Mouse (Mus musculus) midbrain, embryonic 11.5 days (tissue): Measurements from ENCODE around the gene Exoc6b. TPM values are rescaled to one million over a fixed set of nuclear protein-coding genes. Genes with fewer than 3 reads are reported as not detected.

Experiments
- ATAC-seq: fragments of 200-750 bp; cut with Nextera tagmentation; 2 replicates; pipeline ENCODE4 v1.8.0; 2017; ENCODE audit warnings: moderate TSS enrichment, moderate library complexity; ENCODE audit not compliant: low FRiP score
- DNase-seq: peaks from one replicate; pipeline ENCODE4 v3.0.0; 2015; ENCODE audit warnings: low spot score; ENCODE audit errors: missing footprints
- H3K27ac ChIP-seq: fragments of 300-500 bp; sonication (generic); 2 replicates; pipeline ENCODE4 v1.5.1; 2014; ENCODE audit warnings: low read depth, low read length
- H3K27me3 ChIP-seq: fragments of 300-500 bp; sonication (generic); 2 replicates; pipeline ENCODE4 v1.6.1; 2014; ENCODE audit warnings: mild to moderate bottlenecking, low read length, moderate library complexity, mixed read lengths; ENCODE audit not compliant: control insufficient read depth, insufficient read depth
- H3K36me3 ChIP-seq: fragments of 300-500 bp; sonication (generic); 2 replicates; pipeline ENCODE4 v1.6.1; 2014; ENCODE audit warnings: mild to moderate bottlenecking, low read length, moderate library complexity, mixed read lengths; ENCODE audit not compliant: control insufficient read depth, insufficient read depth
- H3K4me1 ChIP-seq: fragments of 300-500 bp; sonication (generic); 2 replicates; pipeline ENCODE4 v1.6.1; 2014; ENCODE audit warnings: low read length; ENCODE audit not compliant: control insufficient read depth, insufficient read depth
- H3K4me2 ChIP-seq: fragments of 300-500 bp; sonication (generic); 2 replicates; pipeline ENCODE4 v1.6.1; 2014; ENCODE audit warnings: mild to moderate bottlenecking, moderate library complexity
- H3K4me3 ChIP-seq: fragments of 300-500 bp; sonication (generic); 2 replicates; pipeline ENCODE4 v1.5.1; 2014; ENCODE audit warnings: low read depth, low read length
- H3K9ac ChIP-seq: fragments of 300-500 bp; sonication (generic); 2 replicates; pipeline ENCODE4 v1.6.1; 2014; ENCODE audit warnings: low read length
- H3K9me3 ChIP-seq: fragments of 300-500 bp; sonication (generic); 2 replicates; pipeline ENCODE4 v1.6.1; 2016; ENCODE audit warnings: low read length; ENCODE audit not compliant: control insufficient read depth
- WGBS: fragments of 180-500 bp; shearing (Covaris S2); extraction: QIAGEN DNeasy Blood & Tissue Kit; methylation state at CpG from one replicate; pipeline ENCODE4 v1.1.7; 2014; 5-methylcytosine and 5-hydroxymethylcytosine counted together
- polyA plus RNA-seq: library from polyadenylated mRNA; unstranded; fragments of >200 nt; fragmentation: Nextera tagmentation; extraction: Ambion mirVana; gene quantifications from 2 replicates; pipeline ENCODE4 v1.2.1, GENCODE M21; 2014

Gene Exoc6b
- polyA plus RNA-seq, 1 experiment from 2014 or later = 32.0 TPM

- Histone ChIP-seq H3K4me1 (peaks cover 7% of the 10 kb centered on the region; the same call in 1 of the 2 replicates), H3K36me3 (no peaks in the 10 kb centered on the region), H3K27ac (no peak overlapping the region), H3K9me3 (no peaks in the 10 kb centered on the region), H3K4me3 (no peak overlapping the region), H3K4me2 (no peak overlapping the region), H3K9ac (no peak overlapping the region), H3K27me3 (no peaks in the 10 kb centered on the region)
- ATAC-seq = no peak
- WGBS = 48% methylated on average over 9 of the region's 9 CpGs
- peak; percentile 88 for DNase-seq
Observed at GRCm38 (mm10) chr6:84697474-84698287, 371.6 kb downstream of the Exoc6b start.

GRCm38 (mm10) chr6:84693844-84694243 is 375.5 kb downstream of the Exoc6b start:
- no peak for ATAC-seq
- Histone ChIP-seq H3K4me2 (no peak overlapping the region), H3K27ac (no peak overlapping the region)

GRCm38 (mm10) chr6:84693204-84693603 is 376.1 kb downstream of the Exoc6b start:
- no peak overlapping the region for H3K4me2 ChIP-seq
- ATAC-seq (no peak), DNase-seq (no peak)
- no peaks in the 10 kb centered on the region for H3K9me3 ChIP-seq
- no peak overlapping the region for H3K4me3 ChIP-seq
- peaks cover 7% of the 10 kb centered on the region; the same call in 1 of the 2 replicates for H3K4me1 ChIP-seq
- H3K27me3 ChIP-seq = no peaks in the 10 kb centered on the region
- WGBS = 80% methylated on average over 2 of the region's 2 CpGs
- no peak overlapping the region for H3K9ac ChIP-seq
- H3K36me3 ChIP-seq = no peaks in the 10 kb centered on the region
- no peak overlapping the region for H3K27ac ChIP-seq

More at GRCm38 (mm10) chr6:84693844-84694243, 375.5 kb downstream of the Exoc6b start:
- Histone ChIP-seq H3K27me3 (no peaks in the 10 kb centered on the region), H3K4me1 (peaks cover 7% of the 10 kb centered on the region; the same call in 1 of the 2 replicates), H3K9ac (no peak overlapping the region), H3K4me3 (no peak overlapping the region), H3K9me3 (no peaks in the 10 kb centered on the region), H3K36me3 (no peaks in the 10 kb centered on the region)
- WGBS = 62% methylated on average over 4 of the region's 4 CpGs
- DNase-seq = no peak

- no peaks in the 10 kb centered on the region for H3K36me3 ChIP-seq
- no peak overlapping the region for H3K9ac ChIP-seq
- DNase-seq (no peak), ATAC-seq (no peak)
- no peaks in the 10 kb centered on the region for H3K27me3 ChIP-seq
- 95% methylated on average over 3 of the region's 3 CpGs for WGBS
- H3K4me3 ChIP-seq = no peak overlapping the region
- no peak overlapping the region for H3K4me2 ChIP-seq
- no peaks in the 10 kb centered on the region for H3K9me3 ChIP-seq
- H3K27ac ChIP-seq = no peak overlapping the region
- no peaks in the 10 kb centered on the region for H3K4me1 ChIP-seq
Observed at GRCm38 (mm10) chr6:84691907-84692306, 377.4 kb downstream of the Exoc6b start.

GRCm38 (mm10) chr6:84677770-84678169 is 391.5 kb downstream of the Exoc6b start:
- Histone ChIP-seq H3K4me1 (no peaks in the 10 kb centered on the region), H3K9ac (no peak overlapping the region), H3K36me3 (no peaks in the 10 kb centered on the region), H3K9me3 (no peaks in the 10 kb centered on the region), H3K4me2 (no peak overlapping the region), H3K27me3 (no peaks in the 10 kb centered on the region), H3K27ac (no peak overlapping the region), H3K4me3 (no peak overlapping the region)
- 80% methylated on average over 3 of the region's 3 CpGs for WGBS
- ATAC-seq = no peak
- DNase-seq = no peak

GRCm38 (mm10) chr6:84674936-84675335 is 394.4 kb downstream of the Exoc6b start:
- 92% methylated on average over 3 of the region's 3 CpGs for WGBS
- no peaks in the 10 kb centered on the region for H3K4me1 ChIP-seq

GRCm38 (mm10) chr6:84674136-84674535 is 395.2 kb downstream of the Exoc6b start:
- no peak overlapping the region for H3K4me2 ChIP-seq
- no peaks in the 10 kb centered on the region for H3K27me3 ChIP-seq
- ATAC-seq (no peak), DNase-seq (no peak)
- H3K36me3 ChIP-seq = no peaks in the 10 kb centered on the region
- H3K4me3 ChIP-seq = no peak overlapping the region
- no peak overlapping the region for H3K27ac ChIP-seq
- WGBS = 89% methylated on average over 7 of the region's 7 CpGs
- no peak overlapping the region for H3K9ac ChIP-seq
- H3K4me1 ChIP-seq = no peaks in the 10 kb centered on the region
- H3K9me3 ChIP-seq = no peaks in the 10 kb centered on the region

More at GRCm38 (mm10) chr6:84674936-84675335, 394.4 kb downstream of the Exoc6b start:
- no peak overlapping the region for H3K9ac ChIP-seq
- no peak overlapping the region for H3K4me3 ChIP-seq
- no peaks in the 10 kb centered on the region for H3K36me3 ChIP-seq
- H3K9me3 ChIP-seq = no peaks in the 10 kb centered on the region
- DNase-seq = no peak
- H3K4me2 ChIP-seq = no peak overlapping the region
- no peaks in the 10 kb centered on the region for H3K27me3 ChIP-seq
- H3K27ac ChIP-seq = no peak overlapping the region
- ATAC-seq = no peak

GRCm38 (mm10) chr6:84661451-84662112 is 407.7 kb downstream of the Exoc6b start:
- no peak overlapping the region for H3K27ac ChIP-seq
- H3K4me1 ChIP-seq = no peaks in the 10 kb centered on the region
- no peaks in the 10 kb centered on the region for H3K27me3 ChIP-seq
- no peaks in the 10 kb centered on the region for H3K9me3 ChIP-seq
- DNase-seq (no peak), ATAC-seq (no peak)
- no peak overlapping the region for H3K4me3 ChIP-seq
- H3K9ac ChIP-seq = no peak overlapping the region
- H3K36me3 ChIP-seq = no peaks in the 10 kb centered on the region
- no peak overlapping the region for H3K4me2 ChIP-seq
- WGBS = 86% methylated on average over 2 of the region's 2 CpGs

- Histone ChIP-seq H3K9me3 (no peaks in the 10 kb centered on the region), H3K27ac (no peak overlapping the region), H3K9ac (no peak overlapping the region), H3K36me3 (no peaks in the 10 kb centered on the region), H3K27me3 (no peaks in the 10 kb centered on the region), H3K4me2 (no peak overlapping the region), H3K4me3 (no peak overlapping the region), H3K4me1 (no peaks in the 10 kb centered on the region)
- DNase-seq (no peak), ATAC-seq (no peak)
- 88% methylated on average over 1 of the region's 1 CpGs for WGBS
Observed at GRCm38 (mm10) chr6:84660982-84661381, 408.3 kb downstream of the Exoc6b start.
